Mouse (Mus musculus) embryonic facial prominence, embryonic 15.5 days (tissue): ENCODE measurements around the gene Slc2a13. TPM values are rescaled to one million over a fixed set of nuclear protein-coding genes. Genes with fewer than 3 reads are reported as not detected.

ENCODE experiments used
- ATAC-seq: fragments of 200-750 bp; cut with Nextera tagmentation; 2 replicates; pipeline ENCODE4 v1.8.0; 2017; ENCODE audit warnings: low read depth, moderate TSS enrichment; ENCODE audit not compliant: insufficient number of reproducible peaks, low FRiP score, low TSS enrichment
- H3K27ac ChIP-seq: fragments of 300-500 bp; sonication (generic); replicated peaks from 2 replicates; pipeline ENCODE4 v1.5.1; 2015; ENCODE audit warnings: mild to moderate bottlenecking, inconsistent platforms
- H3K27me3 ChIP-seq: fragments of 300-500 bp; sonication (generic); 2 replicates; pipeline ENCODE4 v1.6.1; 2015; ENCODE audit warnings: inconsistent platforms
- H3K36me3 ChIP-seq: fragments of 300-500 bp; sonication (generic); 2 replicates; pipeline ENCODE4 v1.6.1; 2015; ENCODE audit warnings: mild to moderate bottlenecking, inconsistent platforms
- H3K4me1 ChIP-seq: fragments of 300-500 bp; sonication (generic); 2 replicates; pipeline ENCODE4 v1.6.1; 2015; ENCODE audit warnings: inconsistent platforms
- H3K4me2 ChIP-seq: fragments of 300-500 bp; sonication (generic); replicated peaks from 2 replicates; pipeline ENCODE4 v1.6.1; 2015; ENCODE audit warnings: mild to moderate bottlenecking, inconsistent platforms
- H3K4me3 ChIP-seq: fragments of 300-500 bp; sonication (generic); replicated peaks from 2 replicates; pipeline ENCODE4 v1.5.1; 2015; ENCODE audit warnings: mild to moderate bottlenecking, inconsistent platforms
- H3K9ac ChIP-seq: fragments of 300-500 bp; sonication (generic); 2 replicates; pipeline ENCODE4 v1.6.1; 2015; ENCODE audit warnings: inconsistent platforms
- H3K9me3 ChIP-seq: fragments of 300-500 bp; sonication (generic); replicated peaks from 2 replicates; pipeline ENCODE4 v1.6.1; 2016; ENCODE audit warnings: inconsistent platforms
- whole genome bisulfite sequencing: fragments of 180-500 bp; shearing (Covaris S2); methylation state at CpG from one replicate; pipeline ENCODE4 v1.1.7; 2015; 5-methylcytosine and 5-hydroxymethylcytosine counted together
- polyA plus RNA-seq: library from polyadenylated mRNA; unstranded; fragments of >200 nt; fragmentation: Nextera tagmentation; extraction: Ambion mirVana; gene quantifications from 2 replicates; pipeline ENCODE4 v1.2.1, GENCODE M21; 2015

The Slc2a13 gene
- polyA plus RNA-seq, 1 experiment from 2014 or later: 2.3 TPM

- Histone ChIP-seq H3K9me3 (no peaks in the 10 kb centered on the region), H3K9ac (no peak overlapping the region), H3K4me2 (no peak overlapping the region), H3K27me3 (no peaks in the 10 kb centered on the region), H3K27ac (no peak overlapping the region), H3K36me3 (no peaks in the 10 kb centered on the region), H3K4me1 (no peaks in the 10 kb centered on the region), H3K4me3 (no peak overlapping the region)
- no peak for ATAC-seq
- WGBS: 78% methylated on average over 1 of the region's 1 CpGs
Observed at GRCm38 (mm10) chr15:91263926-91264325, 309.1 kb downstream of the Slc2a13 start.

DNA sequence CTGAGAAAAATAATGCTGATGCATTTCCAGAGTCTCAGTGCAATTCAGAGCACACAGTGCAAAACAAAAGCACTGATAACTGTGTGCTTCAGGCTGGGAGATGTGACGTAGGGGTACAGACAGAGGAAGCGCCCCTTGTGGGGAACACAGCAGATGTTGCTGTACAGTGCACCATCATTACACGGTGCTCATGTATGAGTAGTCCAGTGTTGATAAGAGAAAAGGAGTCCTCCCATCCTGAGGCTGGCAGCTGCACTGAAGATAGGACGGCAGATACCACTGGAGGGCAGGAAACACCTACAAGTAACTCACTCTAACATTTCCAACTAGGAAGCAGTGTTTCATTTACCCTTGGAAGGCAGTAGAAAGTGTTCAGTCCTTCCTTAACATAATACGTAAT, 312.5 kb downstream of the Slc2a13 start:
- Histone ChIP-seq H3K27me3 (no peaks in the 10 kb centered on the region), H3K4me3 (no peak overlapping the region), H3K36me3 (no peaks in the 10 kb centered on the region), H3K9me3 (no peaks in the 10 kb centered on the region), H3K9ac (no peak overlapping the region), H3K4me1 (no peaks in the 10 kb centered on the region), H3K27ac (no peak overlapping the region), H3K4me2 (no peak overlapping the region)
- ATAC-seq: no peak
- 72% methylated on average over 5 of the region's 5 CpGs for WGBS

DNA sequence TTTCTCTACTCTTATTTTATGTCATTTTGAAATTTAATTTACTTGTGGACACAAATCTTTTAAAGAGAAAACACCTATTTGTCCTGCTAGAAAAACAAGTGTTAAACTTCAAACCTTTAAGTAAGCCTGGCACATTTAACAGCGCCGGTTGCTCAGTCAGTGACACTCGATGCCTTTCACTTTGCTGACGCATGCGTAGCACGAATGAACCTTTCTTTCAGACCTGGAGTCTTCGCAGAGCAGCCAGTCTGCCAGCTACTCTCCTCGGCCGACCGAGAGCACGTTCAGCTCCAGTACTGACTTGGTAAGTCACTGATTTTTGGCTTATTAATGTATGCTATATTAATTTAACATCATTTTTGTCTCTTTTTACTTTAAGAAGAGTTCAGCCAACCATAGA, 315.9 kb downstream of the Slc2a13 start:
- Histone ChIP-seq H3K36me3 (no peaks in the 10 kb centered on the region), H3K27me3 (no peaks in the 10 kb centered on the region), H3K9me3 (no peaks in the 10 kb centered on the region), H3K4me3 (no peak overlapping the region), H3K27ac (no peak overlapping the region), H3K4me2 (no peak overlapping the region), H3K9ac (no peak overlapping the region), H3K4me1 (no peaks in the 10 kb centered on the region)
- no peak for ATAC-seq
- 45% methylated on average over 11 of the region's 11 CpGs for WGBS

DNA sequence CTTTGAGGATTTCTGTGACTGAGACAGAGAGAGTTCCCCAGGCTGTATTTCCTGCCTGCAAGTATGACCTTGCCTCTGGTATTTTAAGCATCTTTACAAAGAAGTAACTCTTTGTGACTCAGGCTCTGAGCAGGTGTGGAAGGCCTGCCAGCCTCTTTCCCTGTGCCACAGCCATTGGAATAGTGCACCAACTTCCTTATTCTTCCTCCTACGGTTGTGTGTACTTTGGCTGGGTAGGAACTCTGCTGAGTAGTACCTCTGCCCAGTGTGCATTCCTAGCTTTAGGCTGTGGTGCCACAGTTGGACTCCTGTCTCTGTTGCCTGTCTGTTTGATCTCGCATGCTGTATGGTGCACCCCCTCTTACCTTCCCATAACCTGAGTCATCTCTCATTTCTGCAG, 317.8 kb downstream of the Slc2a13 start:
- H3K4me3 ChIP-seq: no peak overlapping the region
- no peaks in the 10 kb centered on the region for H3K4me1 ChIP-seq
- no peaks in the 10 kb centered on the region for H3K36me3 ChIP-seq
- no peak for ATAC-seq
- 68% methylated on average over 2 of the region's 2 CpGs for WGBS
- H3K9me3 ChIP-seq: no peaks in the 10 kb centered on the region
- H3K27ac ChIP-seq: no peak overlapping the region
- H3K27me3 ChIP-seq: no peaks in the 10 kb centered on the region
- H3K9ac ChIP-seq: no peak overlapping the region
- no peak overlapping the region for H3K4me2 ChIP-seq

GRCm38 (mm10) chr15:91252956-91253355, 320.1 kb downstream of the Slc2a13 start:
- Histone ChIP-seq H3K4me1 (no peaks in the 10 kb centered on the region), H3K9me3 (no peaks in the 10 kb centered on the region), H3K4me3 (no peak overlapping the region), H3K36me3 (no peaks in the 10 kb centered on the region), H3K4me2 (no peak overlapping the region), H3K27me3 (no peaks in the 10 kb centered on the region), H3K9ac (no peak overlapping the region), H3K27ac (no peak overlapping the region)
- ATAC-seq: no peak
- WGBS: 43% methylated on average over 8 of the region's 8 CpGs

GRCm38 (mm10) chr15:91251544-91252408, 321.3 kb downstream of the Slc2a13 start:
- Histone ChIP-seq H3K27me3 (no peaks in the 10 kb centered on the region), H3K4me2 (no peak overlapping the region), H3K4me3 (no peak overlapping the region), H3K4me1 (no peaks in the 10 kb centered on the region), H3K9ac (no peak overlapping the region), H3K27ac (no peak overlapping the region), H3K9me3 (no peaks in the 10 kb centered on the region), H3K36me3 (no peaks in the 10 kb centered on the region)
- WGBS: 81% methylated on average over 9 of the region's 9 CpGs
- ATAC-seq: no peak

- Histone ChIP-seq H3K4me1 (no peaks in the 10 kb centered on the region), H3K9ac (no peak overlapping the region), H3K4me3 (no peak overlapping the region), H3K36me3 (no peaks in the 10 kb centered on the region), H3K9me3 (no peaks in the 10 kb centered on the region), H3K4me2 (no peak overlapping the region), H3K27ac (no peak overlapping the region), H3K27me3 (no peaks in the 10 kb centered on the region)
- 80% methylated on average over 6 of the region's 6 CpGs for WGBS
- ATAC-seq: no peak
Observed at GRCm38 (mm10) chr15:91250815-91251214, 322.2 kb downstream of the Slc2a13 start.

DNA sequence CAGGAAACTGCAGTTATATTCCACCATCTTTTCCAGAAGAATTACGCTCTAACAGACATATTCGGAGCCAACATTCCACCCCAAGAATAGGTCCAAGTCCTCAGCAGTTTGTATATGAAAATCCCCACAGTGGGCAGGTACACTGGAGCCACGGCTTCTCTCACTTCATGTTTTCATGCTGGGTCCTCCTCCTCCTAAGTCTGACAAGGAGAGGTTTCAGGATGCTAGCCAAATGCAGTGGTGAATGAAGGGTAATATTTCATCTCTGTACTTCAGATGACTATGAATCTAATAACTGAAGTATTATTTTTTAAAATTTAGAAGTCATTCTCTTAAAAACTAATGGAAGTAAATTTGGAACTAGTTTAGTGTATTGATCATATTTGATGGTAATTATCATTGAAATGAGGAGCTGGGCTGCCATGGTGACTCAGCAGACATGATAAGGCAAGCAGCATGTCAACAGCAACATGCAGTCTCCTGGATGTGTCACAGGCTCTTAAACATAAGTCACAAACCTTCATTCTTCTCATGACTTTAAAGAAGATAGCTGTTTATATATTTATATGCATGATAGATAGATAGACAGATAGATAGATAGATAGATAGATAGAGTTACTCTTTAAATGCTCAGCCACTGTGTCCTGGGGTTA, 332.3 kb downstream of the Slc2a13 start:
- Histone ChIP-seq H3K4me2 (no peak overlapping the region), H3K9me3 (no peaks in the 10 kb centered on the region), H3K4me3 (no peak overlapping the region), H3K4me1 (no peaks in the 10 kb centered on the region), H3K27ac (no peak overlapping the region), H3K9ac (no peak overlapping the region), H3K36me3 (no peaks in the 10 kb centered on the region), H3K27me3 (no peaks in the 10 kb centered on the region)
- WGBS: 88% methylated on average over 3 of the region's 3 CpGs
- no peak for ATAC-seq

GRCm38 (mm10) chr15:91237294-91237693, 335.8 kb downstream of the Slc2a13 start:
- Histone ChIP-seq H3K27me3 (no peaks in the 10 kb centered on the region), H3K9me3 (no peaks in the 10 kb centered on the region), H3K4me3 (no peak overlapping the region), H3K36me3 (no peaks in the 10 kb centered on the region), H3K9ac (no peak overlapping the region), H3K4me2 (no peak overlapping the region), H3K4me1 (no peaks in the 10 kb centered on the region), H3K27ac (no peak overlapping the region)
- 74% methylated on average over 5 of the region's 5 CpGs for WGBS
- ATAC-seq: no peak

Other genes starting within 250 kb of the Slc2a13 start
- 5.7 and 6.2 TPM in 2 replicates for gene Lrrk2, start 99.9 kb upstream of the Slc2a13 start, polyA plus RNA-seq